Mouse (Mus musculus) embryonic facial prominence, embryonic 15.5 days (tissue): ENCODE measurements around the gene Rasgrp3. TPM values are rescaled to one million over a fixed set of nuclear protein-coding genes. Genes with fewer than 3 reads are reported as not detected.
A peak's percentile ranks its signal among the peaks of the same experiment; 100 is the strongest.

Experiments used
- ATAC-seq: fragments of 200-750 bp; cut with Nextera tagmentation; 2 replicates; pipeline ENCODE4 v1.8.0; 2017; ENCODE audit warnings: low read depth, moderate TSS enrichment; ENCODE audit not compliant: insufficient number of reproducible peaks, low FRiP score, low TSS enrichment
- H3K27ac ChIP-seq: fragments of 300-500 bp; sonication (generic); replicated peaks from 2 replicates; pipeline ENCODE4 v1.5.1; 2015; ENCODE audit warnings: mild to moderate bottlenecking, inconsistent platforms
- H3K27me3 ChIP-seq: fragments of 300-500 bp; sonication (generic); 2 replicates; pipeline ENCODE4 v1.6.1; 2015; ENCODE audit warnings: inconsistent platforms
- H3K36me3 ChIP-seq: fragments of 300-500 bp; sonication (generic); 2 replicates; pipeline ENCODE4 v1.6.1; 2015; ENCODE audit warnings: mild to moderate bottlenecking, inconsistent platforms
- H3K4me1 ChIP-seq: fragments of 300-500 bp; sonication (generic); 2 replicates; pipeline ENCODE4 v1.6.1; 2015; ENCODE audit warnings: inconsistent platforms
- H3K4me2 ChIP-seq: fragments of 300-500 bp; sonication (generic); replicated peaks from 2 replicates; pipeline ENCODE4 v1.6.1; 2015; ENCODE audit warnings: mild to moderate bottlenecking, inconsistent platforms
- H3K4me3 ChIP-seq: fragments of 300-500 bp; sonication (generic); replicated peaks from 2 replicates; pipeline ENCODE4 v1.5.1; 2015; ENCODE audit warnings: mild to moderate bottlenecking, inconsistent platforms
- H3K9ac ChIP-seq: fragments of 300-500 bp; sonication (generic); 2 replicates; pipeline ENCODE4 v1.6.1; 2015; ENCODE audit warnings: inconsistent platforms
- H3K9me3 ChIP-seq: fragments of 300-500 bp; sonication (generic); replicated peaks from 2 replicates; pipeline ENCODE4 v1.6.1; 2016; ENCODE audit warnings: inconsistent platforms
- WGBS: fragments of 180-500 bp; shearing (Covaris S2); methylation state at CpG from one replicate; pipeline ENCODE4 v1.1.7; 2015; 5-methylcytosine and 5-hydroxymethylcytosine counted together
- polyA plus RNA-seq: library from polyadenylated mRNA; unstranded; fragments of >200 nt; fragmentation: Nextera tagmentation; extraction: Ambion mirVana; gene quantifications from 2 replicates; pipeline ENCODE4 v1.2.1, GENCODE M21; 2015

Rasgrp3 gene
- 10.8 and 12.0 TPM in 2 replicates for polyA plus RNA-seq

GRCm38 (mm10) chr17:75435599-75435998, at the start of gene Rasgrp3:
Rasgrp3 (plus strand) TSS chr17:75435896.
- Histone ChIP-seq H3K9me3 (no peaks in the 10 kb centered on the region), H3K4me2 (no peak within 1 kb of the TSS), H3K4me1 (no peaks in the 10 kb centered on the region), H3K36me3 (no peaks in the 10 kb centered on the region), H3K27ac (no peak within 1 kb of the TSS), H3K9ac (no peak within 1 kb of the TSS), H3K4me3 (0 out of 2 replicates have a peak within 1 kb of the TSS, but pooled peaks have one; percentile 4), H3K27me3 (no peaks in the 10 kb centered on the region)
- 66% methylated on average over 6 of the region's 6 CpGs for WGBS
- no peak for ATAC-seq

- no peak for ATAC-seq
- no peak overlapping the region for H3K4me2 ChIP-seq
- H3K4me1 ChIP-seq, result no peaks in the 10 kb centered on the region
- no peak overlapping the region for H3K9ac ChIP-seq
- H3K27ac ChIP-seq, result no peak overlapping the region
- no peaks in the 10 kb centered on the region for H3K9me3 ChIP-seq
- no peaks in the 10 kb centered on the region for H3K27me3 ChIP-seq
- H3K4me3 ChIP-seq, result no peak overlapping the region
- H3K36me3 ChIP-seq, result peaks cover 14% of the 10 kb centered on the region
- 80% methylated on average over 4 of the region's 4 CpGs for WGBS
Observed at GRCm38 (mm10) chr17:75388402-75388801, 47.3 kb upstream of the Rasgrp3 start.

GRCm38 (mm10) chr17:75390142-75390541, 45.6 kb upstream of the Rasgrp3 start:
- peaks cover 12% of the 10 kb centered on the region for H3K36me3 ChIP-seq
- no peak overlapping the region for H3K4me3 ChIP-seq
- H3K4me1 ChIP-seq, result no peaks in the 10 kb centered on the region
- no peak overlapping the region for H3K27ac ChIP-seq
- ATAC-seq, result no peak
- no peak overlapping the region for H3K9ac ChIP-seq
- 91% methylated on average over 10 of the region's 10 CpGs for WGBS
- no peak overlapping the region for H3K4me2 ChIP-seq
- no peaks in the 10 kb centered on the region for H3K9me3 ChIP-seq
- no peaks in the 10 kb centered on the region for H3K27me3 ChIP-seq

- Histone ChIP-seq H3K27ac (no peak overlapping the region), H3K4me2 (no peak overlapping the region), H3K9ac (no peak overlapping the region), H3K4me3 (no peak overlapping the region), H3K4me1 (no peaks in the 10 kb centered on the region), H3K9me3 (no peaks in the 10 kb centered on the region), H3K36me3 (peaks cover 6% of the 10 kb centered on the region), H3K27me3 (no peaks in the 10 kb centered on the region)
- WGBS, result 85% methylated on average over 6 of the region's 6 CpGs
- ATAC-seq, result no peak
Observed at GRCm38 (mm10) chr17:75391429-75392192, 44.1 kb upstream of the Rasgrp3 start.

GRCm38 (mm10) chr17:75406405-75406804, 29.3 kb upstream of the Rasgrp3 start:
- no peaks in the 10 kb centered on the region for H3K27me3 ChIP-seq
- ATAC-seq, result no peak
- H3K36me3 ChIP-seq, result no peaks in the 10 kb centered on the region
- no peaks in the 10 kb centered on the region for H3K9me3 ChIP-seq
- WGBS, result 55% methylated on average over 4 of the region's 4 CpGs
- H3K4me1 ChIP-seq, result no peaks in the 10 kb centered on the region
- no peak overlapping the region for H3K4me2 ChIP-seq
- no peak overlapping the region for H3K4me3 ChIP-seq
- H3K27ac ChIP-seq, result no peak overlapping the region
- H3K9ac ChIP-seq, result no peak overlapping the region

- no peak overlapping the region for H3K4me3 ChIP-seq
- no peaks in the 10 kb centered on the region for H3K27me3 ChIP-seq
- no peak overlapping the region for H3K4me2 ChIP-seq
- no peak overlapping the region for H3K27ac ChIP-seq
- ATAC-seq, result no peak
- H3K4me1 ChIP-seq, result no peaks in the 10 kb centered on the region
- no peak overlapping the region for H3K9ac ChIP-seq
- 71% methylated on average over 3 of the region's 3 CpGs for WGBS
- no peaks in the 10 kb centered on the region for H3K9me3 ChIP-seq
- no peaks in the 10 kb centered on the region for H3K36me3 ChIP-seq
Observed at GRCm38 (mm10) chr17:75416861-75417260, 18.8 kb upstream of the Rasgrp3 start.

GRCm38 (mm10) chr17:75434152-75434551, 1.5 kb upstream of the Rasgrp3 start:
- no peak for ATAC-seq
- WGBS, result 85% methylated on average over 2 of the region's 2 CpGs
- Histone ChIP-seq H3K27me3 (no peaks in the 10 kb centered on the region), H3K27ac (no peak overlapping the region), H3K36me3 (no peaks in the 10 kb centered on the region), H3K9me3 (no peaks in the 10 kb centered on the region), H3K4me2 (no peak overlapping the region), H3K4me1 (no peaks in the 10 kb centered on the region), H3K9ac (no peak overlapping the region), H3K4me3 (no peak overlapping the region)

- Histone ChIP-seq H3K4me1 (no peaks in the 10 kb centered on the region), H3K27me3 (no peaks in the 10 kb centered on the region), H3K4me3 (no peak overlapping the region), H3K36me3 (no peaks in the 10 kb centered on the region), H3K4me2 (no peak overlapping the region), H3K9me3 (no peaks in the 10 kb centered on the region), H3K9ac (no peak overlapping the region), H3K27ac (no peak overlapping the region)
- ATAC-seq, result no peak
- WGBS, result 59% methylated on average over 3 of the region's 3 CpGs
Observed at GRCm38 (mm10) chr17:75434871-75435270, 825 bp upstream of the Rasgrp3 start.

GRCm38 (mm10) chr17:75436095-75436494, 399 bp downstream of the Rasgrp3 start:
- ATAC-seq, result no peak
- no peaks in the 10 kb centered on the region for H3K27me3 ChIP-seq
- no peaks in the 10 kb centered on the region for H3K9me3 ChIP-seq
- no peaks in the 10 kb centered on the region for H3K4me1 ChIP-seq
- WGBS, result 63% methylated on average over 8 of the region's 8 CpGs
- no peak overlapping the region for H3K27ac ChIP-seq
- H3K4me2 ChIP-seq, result no peak overlapping the region
- no peak overlapping the region for H3K9ac ChIP-seq
- no peaks in the 10 kb centered on the region for H3K36me3 ChIP-seq
- H3K4me3 ChIP-seq, result 0 out of 2 replicates have a peak overlapping the region, but pooled peaks have one; percentile 4

- no peak overlapping the region for H3K27ac ChIP-seq
- WGBS, result 75% methylated on average over 6 of the region's 6 CpGs
- no peaks in the 10 kb centered on the region for H3K9me3 ChIP-seq
- H3K9ac ChIP-seq, result no peak overlapping the region
- no peaks in the 10 kb centered on the region for H3K4me1 ChIP-seq
- no peak overlapping the region for H3K4me2 ChIP-seq
- no peak overlapping the region for H3K4me3 ChIP-seq
- H3K27me3 ChIP-seq, result no peaks in the 10 kb centered on the region
- ATAC-seq, result no peak
- H3K36me3 ChIP-seq, result no peaks in the 10 kb centered on the region
Observed at GRCm38 (mm10) chr17:75436819-75437218, 1.1 kb downstream of the Rasgrp3 start.

- Histone ChIP-seq H3K4me2 (no peak overlapping the region), H3K9me3 (no peaks in the 10 kb centered on the region), H3K4me1 (no peaks in the 10 kb centered on the region), H3K27ac (no peak overlapping the region), H3K36me3 (no peaks in the 10 kb centered on the region), H3K9ac (no peak overlapping the region), H3K27me3 (no peaks in the 10 kb centered on the region), H3K4me3 (no peak overlapping the region)
- 71% methylated on average over 11 of the region's 11 CpGs for WGBS
- ATAC-seq, result no peak
Observed at GRCm38 (mm10) chr17:75437239-75437750, 1.6 kb downstream of the Rasgrp3 start.

- Histone ChIP-seq H3K9me3 (no peaks in the 10 kb centered on the region), H3K4me1 (peaks cover 2% of the 10 kb centered on the region; the same call in 1 of the 2 replicates), H3K27me3 (no peaks in the 10 kb centered on the region), H3K36me3 (no peaks in the 10 kb centered on the region), H3K4me3 (no peak overlapping the region), H3K4me2 (no peak overlapping the region), H3K27ac (no peak overlapping the region), H3K9ac (no peak overlapping the region)
- WGBS, result 68% methylated on average over 5 of the region's 5 CpGs
- ATAC-seq, result no peak
Observed at GRCm38 (mm10) chr17:75438162-75438561, 2.5 kb downstream of the Rasgrp3 start.
